Mouse (Mus musculus) adrenal gland, postnatal 0 days (tissue): ENCODE data around the gene Gm906. TPM values are rescaled to one million over a fixed set of nuclear protein-coding genes. Genes with fewer than 3 reads are reported as not detected.

Experiments used
- microRNA-seq: library from miRNA; unstranded; fragments of <30 nt; microRNA quantifications from one replicate; pipeline ENCODE4, GENCODE M21; 2016; ENCODE audit warnings: borderline replicate concordance; ENCODE audit not compliant: insufficient number of aligned reads
- polyA plus RNA-seq: library from polyadenylated mRNA; unstranded; fragments of >200 nt; fragmentation: Nextera tagmentation; extraction: Ambion mirVana; gene quantifications from 2 replicates; pipeline ENCODE4 v1.2.1, GENCODE M21; 2015

Gm906 gene
- polyA plus RNA-seq = not detected in 2 replicates

GRCm38 (mm10) chr13:50250208-50250607 lies at the start of gene Gm906:
Gene Gm906, minus strand, starts transcription at chr13:50250308.

Small RNA genes within 50 kb of the gene (microRNA-seq; reads per million reads assigned to microRNA genes)
- gene Gm24017 = not detected

Other genes starting within 250 kb of the Gm906 start
- gene Fbxw17, start 167.6 kb upstream of the Gm906 start, polyA plus RNA-seq = 21.8 and 24.7 TPM in 2 replicates
- not detected in 2 replicates for gene Gm47429, start 193.6 kb upstream of the Gm906 start, polyA plus RNA-seq
- gene Nutm2, start 217.0 kb upstream of the Gm906 start, polyA plus RNA-seq = not detected in 2 replicates